19 mouse cellular contexts compared by ENCODE assay signal in the genomic region with DNA sequence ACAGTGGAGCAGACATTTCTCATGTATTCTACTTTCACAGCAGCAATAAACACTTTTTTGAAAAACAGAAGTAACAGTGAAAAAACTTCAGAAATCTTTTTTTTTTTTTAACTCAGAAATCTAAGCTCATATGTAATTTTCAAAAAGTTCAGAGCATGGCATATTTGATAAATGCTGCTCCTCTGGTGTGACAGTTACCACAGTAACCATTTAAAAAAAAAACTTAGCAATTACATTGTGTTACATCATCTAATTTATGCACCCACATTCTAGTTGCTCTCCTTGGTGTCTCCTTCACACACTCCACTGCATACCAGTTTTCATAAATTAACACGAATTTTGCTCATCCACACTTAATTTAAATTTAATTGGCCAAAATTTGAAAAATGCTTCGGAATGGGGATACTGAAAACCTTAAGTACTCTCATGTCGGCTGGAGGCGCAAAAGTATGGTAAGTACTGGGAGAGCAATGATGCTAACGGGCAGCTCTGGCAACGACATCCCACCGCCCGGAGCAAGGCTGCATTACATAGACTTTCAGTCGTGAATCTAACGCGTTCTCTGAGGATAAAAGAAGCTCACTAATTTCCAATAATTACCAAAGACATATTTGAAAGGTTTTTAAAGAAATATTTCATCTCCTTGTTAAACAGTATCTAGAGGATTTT.
"Had no signal": no experiment of that assay in that cellular context is flagged by ENCODE, and none has a peak within 500 bp of the region (broad histone marks: within the 10 kb centered on the region; RNA-seq: fewer than 3 reads in every experiment).

No protein-coding gene starts in this region.

- H3K4me1 ChIP-seq: limb, embryonic 10.5 days; limb, embryonic 13.5 days; liver, embryonic 12.5 days; liver, embryonic 15.5 days; lung, embryonic 15.5 days; midbrain, embryonic 12.5 days; stomach, embryonic 15.5 days had no signal

- H3K4me3 ChIP-seq: limb, embryonic 10.5 days; limb, embryonic 13.5 days; liver, embryonic 12.5 days; liver, embryonic 15.5 days; lung, embryonic 15.5 days; midbrain, embryonic 12.5 days; stomach, embryonic 15.5 days had no signal

- DNase-seq: kidney, adult 9 months; kidney, postnatal 14 days; kidney, postnatal 4 days; liver; lung, adult 18-20 months; lung, postnatal 10 days; lung, postnatal 36 days; right cerebral cortex, adult 18-20 months; right cerebral cortex, postnatal 14 days; right cerebral cortex, postnatal 4 days; thymus, postnatal 25 days had no signal

- H3K27ac ChIP-seq: limb, embryonic 10.5 days; limb, embryonic 13.5 days; liver, embryonic 12.5 days; liver, embryonic 15.5 days; lung, embryonic 15.5 days; midbrain, embryonic 12.5 days; stomach, embryonic 15.5 days had no signal

- H3K27me3 ChIP-seq: limb, embryonic 13.5 days; liver, embryonic 12.5 days; liver, embryonic 15.5 days; lung, embryonic 15.5 days; midbrain, embryonic 12.5 days; stomach, embryonic 15.5 days had no signal

- ATAC-seq: liver, embryonic 12.5 days; midbrain, embryonic 16.5 days had no signal
